Comparison of ENCODE assay signal across 8 mouse cellular contexts in genomic region chr1:153486767-153487499, GRCm38 (mm10). TPM values are rescaled to one million over a fixed set of nuclear protein-coding genes. Genes with fewer than 3 reads are reported as not detected.
DNase-seq lines count a peak whose midpoint lies in the region; ATAC-seq and TF ChIP-seq lines count a peak whose summit lies in the region.

No protein-coding gene starts in this region.

- no peaks in the 10 kb centered on the region for H3K27me3 ChIP-seq in embryonic facial prominence, embryonic 11.5 days (ENCODE audit: control insufficient read depth, insufficient read depth, low read length)
- no peaks in the 10 kb centered on the region for H3K27me3 ChIP-seq in heart, embryonic 11.5 days (ENCODE audit: control insufficient read depth, insufficient read depth, low read length)
- no peaks in the 10 kb centered on the region for H3K27me3 ChIP-seq in kidney, embryonic 15.5 days
- H3K27me3 ChIP-seq in neural tube, embryonic 13.5 days, result no peaks in the 10 kb centered on the region

- peaks cover 2% of the 10 kb centered on the region; the same call in 1 of the 2 replicates for H3K36me3 ChIP-seq in embryonic facial prominence, embryonic 11.5 days (replicated peaks; ENCODE audit: control insufficient read depth, insufficient read depth, low read depth, low read length)
- no peaks in the 10 kb centered on the region for H3K36me3 ChIP-seq in heart, embryonic 11.5 days (ENCODE audit: control insufficient read depth, insufficient read depth, low read length)
- peaks cover 13% of the 10 kb centered on the region for H3K36me3 ChIP-seq in kidney, embryonic 15.5 days
- peaks cover 5% of the 10 kb centered on the region for H3K36me3 ChIP-seq in neural tube, embryonic 13.5 days

- no peaks in the 10 kb centered on the region for H3K4me1 ChIP-seq in embryonic facial prominence, embryonic 11.5 days (ENCODE audit: control insufficient read depth, insufficient read depth, low read length)
- H3K4me1 ChIP-seq in heart, embryonic 11.5 days (ENCODE audit: control insufficient read depth, insufficient read depth, low read length), result peaks cover 12% of the 10 kb centered on the region
- peaks cover 33% of the 10 kb centered on the region for H3K4me1 ChIP-seq in kidney, embryonic 15.5 days
- peaks cover 8% of the 10 kb centered on the region for H3K4me1 ChIP-seq in lung, adult 2 months (ENCODE audit: control insufficient read depth, insufficient read depth, low read length)
- peaks cover 38% of the 10 kb centered on the region for H3K4me1 ChIP-seq in neural tube, embryonic 13.5 days (replicated peaks)

- peak; percentile 71 to 72 for DNase-seq in B cell, adult 2 months
- DNase-seq in R1 (ENCODE audit: low read depth, low spot score), result peak; percentile 86
- peak; percentile 64 for DNase-seq in embryonic facial prominence, embryonic 11.5 days (ENCODE audit: low spot score)
- peak; percentile 52 for DNase-seq in lung, adult 2 months
- peak; percentile 34 to 65 for DNase-seq in thymus, adult 18-20 months

- H3K4me3 ChIP-seq in embryonic facial prominence, embryonic 11.5 days (ENCODE audit: low read depth, low read length), result peak overlapping the region; percentile 90
- H3K4me3 ChIP-seq in heart, embryonic 11.5 days (ENCODE audit: low read depth, low read length), result peak overlapping the region; percentile 100
- H3K4me3 ChIP-seq in kidney, embryonic 15.5 days (replicated peaks), result peak overlapping the region; percentile 98
- H3K4me3 ChIP-seq in lung, adult 2 months (replicated peaks; ENCODE audit: extremely low read depth, low read depth, low read length), result peak overlapping the region; percentile 93
- H3K4me3 ChIP-seq in neural tube, embryonic 13.5 days, result peak overlapping the region; percentile 96

- TF ChIP-seq POLR2A in lung, adult 2 months (IDR thresholded peaks at IDR 0.05; ENCODE audit: borderline replicate concordance, extremely low read depth, low read depth, low read length), result no peak; the same call in 1 of the 2 replicates

- H3K9me3 ChIP-seq in embryonic facial prominence, embryonic 11.5 days (replicated peaks; ENCODE audit: control insufficient read depth, low read length), result no peaks in the 10 kb centered on the region
- H3K9me3 ChIP-seq in heart, embryonic 11.5 days (replicated peaks; ENCODE audit: control insufficient read depth, low read length), result no peaks in the 10 kb centered on the region
- H3K9me3 ChIP-seq in kidney, embryonic 15.5 days (replicated peaks), result no peaks in the 10 kb centered on the region
- no peaks in the 10 kb centered on the region for H3K9me3 ChIP-seq in neural tube, embryonic 13.5 days

- ATAC-seq in embryonic facial prominence, embryonic 11.5 days (replicated peaks; ENCODE audit: insufficient number of reproducible peaks, low FRiP score, low TSS enrichment, low read depth), result peak; percentile 80
- peak; percentile 71 for ATAC-seq in heart, embryonic 11.5 days (replicated peaks; ENCODE audit: insufficient number of reproducible peaks, low FRiP score, low TSS enrichment)
- ATAC-seq in kidney, embryonic 15.5 days (replicated peaks; ENCODE audit: low FRiP score), result peak; percentile 80
- peak; percentile 87 for ATAC-seq in neural tube, embryonic 13.5 days (ENCODE audit: low read depth)

- TF ChIP-seq CTCF in lung, adult 2 months (IDR thresholded peaks at IDR 0.05; ENCODE audit: insufficient read depth, low read length), result no peak

- peak overlapping the region; percentile 90 for H3K27ac ChIP-seq in embryonic facial prominence, embryonic 11.5 days (replicated peaks; ENCODE audit: low read depth, low read length)
- H3K27ac ChIP-seq in heart, embryonic 11.5 days (ENCODE audit: low read depth, low read length), result peak overlapping the region; percentile 89
- H3K27ac ChIP-seq in kidney, embryonic 15.5 days, result peak overlapping the region; percentile 94
- H3K27ac ChIP-seq in neural tube, embryonic 13.5 days (replicated peaks), result peak overlapping the region; percentile 91

- peak overlapping the region; percentile 100 for H3K9ac ChIP-seq in embryonic facial prominence, embryonic 11.5 days (replicated peaks; ENCODE audit: low read length)
- peak overlapping the region; percentile 100 for H3K9ac ChIP-seq in heart, embryonic 11.5 days (ENCODE audit: low read depth, low read length)
- H3K9ac ChIP-seq in kidney, embryonic 15.5 days, result peak overlapping the region; percentile 99
- H3K9ac ChIP-seq in neural tube, embryonic 13.5 days, result peak overlapping the region; percentile 99

- under 1% methylated on average over 64 of the region's 64 CpGs for WGBS in embryonic facial prominence, embryonic 11.5 days
- WGBS in heart, embryonic 11.5 days (ENCODE audit: insufficient replicate concordance), result under 1% methylated on average over 64 of the region's 64 CpGs
- under 1% methylated on average over 64 of the region's 64 CpGs for WGBS in kidney, embryonic 15.5 days
- under 1% methylated on average over 62 of the region's 64 CpGs for WGBS in lung, adult 2 months
- WGBS in neural tube, embryonic 13.5 days, result under 1% methylated on average over 61 of the region's 64 CpGs

- peak overlapping the region; percentile 64 for H3K4me2 ChIP-seq in embryonic facial prominence, embryonic 11.5 days (ENCODE audit: low read depth, low read length)
- peak overlapping the region; percentile 68 for H3K4me2 ChIP-seq in heart, embryonic 11.5 days
- H3K4me2 ChIP-seq in kidney, embryonic 15.5 days, result peak overlapping the region; percentile 70
- peak overlapping the region; percentile 94 for H3K4me2 ChIP-seq in neural tube, embryonic 13.5 days

RNA-seq across cellular contexts. Expression of gene Dhx9, which starts 0.5 kb away (rescaled TPM):
- 25.6 and 26.6 TPM in 2 replicates for polyA plus RNA-seq in embryonic facial prominence, embryonic 11.5 days (2014; fragmentation: Nextera tagmentation; extraction: Ambion mirVana)
- 17.7 and 21.2 TPM in 2 replicates for polyA plus RNA-seq in heart, embryonic 11.5 days (2014; fragmentation: Nextera tagmentation; extraction: Ambion mirVana)
- 37.3 and 39.6 TPM in 2 replicates for polyA plus RNA-seq in kidney, embryonic 15.5 days (2015; fragmentation: Nextera tagmentation; extraction: Ambion mirVana)
- polyA plus RNA-seq in lung, adult 2 months (2012; rRNA removed), result 8.0 and 16.1 TPM in 2 replicates
- 33.8 and 38.7 TPM in 2 replicates for polyA plus RNA-seq in neural tube, embryonic 13.5 days (2015; fragmentation: Nextera tagmentation; extraction: Ambion mirVana)

Comparison
In these comparisons a context has a peak if more than half of its experiments do, and no peak if none do; other contexts are left out.
1. Peak in every context shown above with its lines: DNase-seq, ATAC-seq, H3K4me3 ChIP-seq and H3K27ac ChIP-seq.